Mouse (Mus musculus) kidney, adult 2 months (tissue): ENCODE measurements around the gene Bst1. TPM values are rescaled to one million over a fixed set of nuclear protein-coding genes. Genes with fewer than 3 reads are reported as not detected.

Source experiments
- DNase-seq: peaks from one replicate; pipeline ENCODE4 v3.0.0; 2021
- H3K27ac ChIP-seq: fragments of 200-500 bp; 2 replicates; pipeline ENCODE4 v1.5.1; 2012; ENCODE audit warnings: low read depth, low read length, control low read depth, inconsistent platforms; ENCODE audit not compliant: insufficient read depth
- H3K27me3 ChIP-seq: fragments of 200-500 bp; replicated peaks from 2 replicates; pipeline ENCODE4 v1.6.1; 2012; ENCODE audit warnings: mild to moderate bottlenecking, moderate library complexity, low read length, inconsistent platforms; ENCODE audit not compliant: control insufficient read depth, insufficient read depth
- H3K36me3 ChIP-seq: fragments of 200-500 bp; 2 replicates; pipeline ENCODE4 v1.6.1; 2012; ENCODE audit warnings: mild to moderate bottlenecking, moderate library complexity, low read length, inconsistent platforms; ENCODE audit not compliant: control insufficient read depth, insufficient read depth
- H3K4me1 ChIP-seq: fragments of 200-500 bp; 2 replicates; pipeline ENCODE4 v1.6.1; 2011; ENCODE audit warnings: low read length; ENCODE audit not compliant: control insufficient read depth, insufficient read depth
- H3K4me3 ChIP-seq: fragments of 200-500 bp; 2 replicates; pipeline ENCODE4 v1.5.1; 2011; ENCODE audit warnings: mild to moderate bottlenecking, low read depth, low read length, control low read depth; ENCODE audit not compliant: insufficient read depth
- CTCF ChIP-seq: fragments of 200-500 bp; conservative IDR thresholded peaks from 2 replicates; pipeline ENCODE4 v1.5.1; 2011; ENCODE audit warnings: low read depth, mild to moderate bottlenecking, control low read depth, low read length, moderate library complexity, mixed read lengths; ENCODE audit not compliant: insufficient read depth, insufficient read length
- POLR2A ChIP-seq: fragments of 200-500 bp; IDR thresholded peaks from one replicate; pipeline ENCODE4 v1.6.1; 2011; ENCODE audit warnings: low read depth, low read length, control low read depth
- WGBS: fragments of 180-500 bp; shearing (Covaris S2); methylation state at CpG from one replicate; pipeline ENCODE4 v1.1.7; 2018; 5-methylcytosine and 5-hydroxymethylcytosine counted together
- polyA plus RNA-seq: library from polyadenylated mRNA; depleted of rRNA; stranded (reverse); fragments of >200 nt; gene quantifications from 2 replicates; pipeline ENCODE4 v1.2.3, GENCODE M21; 2012

The Bst1 gene
- polyA plus RNA-seq, 1 experiment, result 11.5 TPM

DNA sequence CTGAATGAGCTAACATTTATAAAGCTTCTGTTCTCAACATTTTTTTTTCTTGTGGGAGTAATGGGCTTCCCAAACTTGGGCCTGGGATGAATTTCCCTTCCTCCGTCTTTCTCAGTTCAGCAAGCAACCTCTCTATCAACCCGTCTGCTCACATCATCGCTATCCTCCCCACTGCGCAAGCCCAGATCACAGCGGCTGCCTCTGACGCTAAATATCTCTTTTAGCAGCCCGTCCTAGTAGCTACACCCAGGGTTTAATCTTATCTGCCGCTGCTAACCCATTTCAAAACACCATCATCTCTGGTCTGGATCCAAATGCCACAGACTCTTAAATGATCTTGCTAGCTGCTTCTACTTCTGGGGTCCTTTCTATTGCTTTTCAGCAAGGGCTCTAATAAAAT, 41.0 kb downstream of the Bst1 start:
- Histone ChIP-seq H3K27ac (no peak overlapping the region), H3K36me3 (no peaks in the 10 kb centered on the region), H3K4me1 (no peaks in the 10 kb centered on the region), H3K27me3 (0 out of 2 replicates have a peak, but pooled peaks cover 1% of the 10 kb centered on the region), H3K4me3 (no peak overlapping the region)
- DNase-seq, result no peak
- WGBS, result 94% methylated on average over 8 of the region's 8 CpGs
- TF ChIP-seq CTCF (no peak), POLR2A (no peak)

DNA sequence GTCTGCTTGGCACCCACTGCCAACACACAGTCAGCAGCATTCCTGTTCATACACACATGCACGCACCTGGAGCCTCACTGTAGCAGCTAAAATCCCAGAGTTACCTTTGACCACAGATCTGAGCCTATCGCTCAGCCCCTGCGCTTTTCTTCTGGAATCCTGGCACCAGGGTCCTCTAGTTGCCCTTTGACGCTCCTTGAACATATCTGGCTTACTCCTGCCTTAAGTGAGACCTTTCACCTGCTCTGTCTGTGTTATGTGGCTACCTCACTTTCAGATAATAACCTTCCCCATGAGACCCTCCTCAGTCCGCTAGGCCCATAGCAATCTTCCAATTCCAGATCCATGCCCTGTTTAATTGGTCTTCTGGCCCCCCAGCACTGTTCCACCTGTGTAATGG, 41.4 kb downstream of the Bst1 start:
- WGBS, result 90% methylated on average over 5 of the region's 5 CpGs
- H3K27ac ChIP-seq, result no peak overlapping the region

DNA sequence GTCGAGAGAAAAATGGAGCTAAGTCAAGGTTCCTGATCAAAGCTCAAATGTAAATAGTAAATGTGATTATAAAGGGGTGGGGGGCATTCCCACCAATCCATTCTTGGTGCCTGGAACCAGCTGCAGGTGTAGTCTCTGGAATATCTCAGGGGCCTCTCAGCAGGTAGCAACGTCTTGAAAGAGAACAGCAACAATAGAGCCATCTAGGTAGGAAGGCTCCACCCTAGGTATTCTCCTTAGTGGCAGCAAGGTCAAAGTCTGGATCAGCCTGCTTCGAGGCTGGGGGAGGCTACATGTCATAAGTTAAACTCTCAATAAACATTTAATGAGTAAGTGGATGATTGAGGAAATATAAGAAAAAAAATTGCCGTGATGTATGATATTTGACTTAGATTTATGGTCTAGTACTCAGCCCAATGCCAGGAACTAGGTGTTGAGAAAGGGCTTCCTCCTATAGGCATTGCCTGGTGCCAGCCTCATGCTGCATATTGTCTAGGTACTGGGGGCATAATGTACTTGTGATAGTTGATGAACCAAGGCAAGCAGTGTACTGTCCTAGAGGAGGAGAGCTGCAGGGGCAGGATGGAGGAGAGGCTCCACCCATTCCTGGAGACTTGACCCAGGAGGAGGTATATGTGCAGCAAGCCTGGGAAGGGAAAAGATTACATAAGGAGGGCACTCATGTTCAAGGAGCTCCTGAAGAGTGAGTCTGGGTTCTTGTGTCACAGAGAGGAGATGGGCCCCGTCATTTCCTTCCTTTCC, 42.2 kb downstream of the Bst1 start:
- TF ChIP-seq CTCF (no peak), POLR2A (no peak)
- DNase-seq, result no peak
- Histone ChIP-seq H3K4me3 (no peak overlapping the region), H3K27me3 (0 out of 2 replicates have a peak, but pooled peaks cover 1% of the 10 kb centered on the region), H3K27ac (no peak overlapping the region), H3K4me1 (no peaks in the 10 kb centered on the region), H3K36me3 (no peaks in the 10 kb centered on the region)
- 59% methylated on average over 5 of the region's 5 CpGs for WGBS

More for the DNA sequence above, 41.4 kb downstream of the Bst1 start:
- Histone ChIP-seq H3K4me3 (no peak overlapping the region), H3K27me3 (0 out of 2 replicates have a peak, but pooled peaks cover 1% of the 10 kb centered on the region), H3K4me1 (no peaks in the 10 kb centered on the region), H3K36me3 (no peaks in the 10 kb centered on the region)
- TF ChIP-seq CTCF, result no peak
- TF ChIP-seq POLR2A, result no peak
- no peak for DNase-seq

DNA sequence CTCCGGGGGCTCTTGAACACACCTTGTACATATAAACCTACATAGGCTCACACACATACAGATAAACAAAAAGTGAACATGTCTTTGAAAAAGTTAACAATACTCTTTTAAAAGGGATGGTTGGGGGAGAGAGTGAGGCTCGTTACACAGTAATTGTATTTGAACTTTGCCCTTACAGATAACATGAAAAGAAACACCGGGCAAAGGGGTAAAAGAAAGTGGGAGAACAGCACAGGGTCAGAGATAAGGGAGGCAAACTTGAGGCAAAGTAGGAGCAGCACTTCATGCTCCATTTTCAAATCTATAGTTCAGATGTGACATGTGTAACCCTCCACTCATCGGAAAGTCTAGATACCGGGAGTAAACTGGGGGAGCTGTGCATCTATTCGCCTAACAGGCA, 45.0 kb downstream of the Bst1 start:
- Histone ChIP-seq H3K27me3 (no peaks in the 10 kb centered on the region), H3K4me1 (no peaks in the 10 kb centered on the region), H3K36me3 (no peaks in the 10 kb centered on the region), H3K27ac (no peak overlapping the region), H3K4me3 (no peak overlapping the region)
- DNase-seq, result no peak
- WGBS, result 77% methylated on average over 6 of the region's 6 CpGs
- TF ChIP-seq CTCF (no peak), POLR2A (no peak)

DNA sequence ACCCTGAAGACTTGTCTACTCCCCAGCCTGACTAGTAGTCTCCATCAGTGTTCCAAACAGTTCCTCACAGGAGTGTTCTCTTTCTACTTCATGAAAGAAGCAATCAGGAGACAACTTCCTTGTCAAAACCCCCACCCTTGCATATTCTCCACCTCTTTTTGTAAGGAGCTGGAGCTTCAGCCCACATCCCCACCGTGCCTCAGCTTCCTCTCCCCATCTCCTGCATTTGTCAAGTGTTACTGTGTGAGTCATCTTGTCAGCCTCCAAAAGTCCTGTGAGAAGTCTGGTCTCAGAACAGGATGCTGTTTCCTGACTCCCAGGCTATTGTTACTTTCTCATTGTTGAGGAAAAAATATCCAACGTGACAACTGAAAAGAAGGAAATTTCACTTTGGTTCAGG, 46.6 kb downstream of the Bst1 start:
- TF ChIP-seq CTCF (no peak), POLR2A (no peak)
- WGBS, result 62% methylated on average over 2 of the region's 2 CpGs
- H3K27ac ChIP-seq, result peak overlapping the region; percentile 52; the same call in 1 of the 2 replicates
- no peak overlapping the region for H3K4me3 ChIP-seq
- no peaks in the 10 kb centered on the region for H3K4me1 ChIP-seq
- H3K36me3 ChIP-seq, result no peaks in the 10 kb centered on the region
- no peaks in the 10 kb centered on the region for H3K27me3 ChIP-seq
- DNase-seq, result peak; percentile 59

DNA sequence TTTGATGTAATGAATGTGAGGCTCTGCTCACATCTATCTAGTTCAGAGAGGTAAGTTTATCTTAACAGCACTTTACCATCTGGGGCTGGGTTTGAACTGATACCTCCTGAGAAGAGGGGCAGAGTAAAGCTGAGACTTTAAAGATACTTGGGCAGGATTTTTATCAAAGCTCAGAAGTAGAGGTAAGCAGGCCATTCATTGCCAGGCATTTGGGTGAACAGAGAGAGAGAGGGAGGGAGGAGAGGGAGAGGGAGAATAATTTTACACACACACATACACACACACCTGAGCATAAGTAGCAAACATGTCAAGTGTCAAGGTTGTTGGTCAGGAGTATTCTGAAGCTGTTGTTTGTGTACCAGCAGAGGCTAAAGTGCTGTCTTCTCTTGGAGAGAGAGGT, 49.6 kb downstream of the Bst1 start, which contains the start of gene Cd38:
Gene Cd38, plus strand, starts transcription at position 301 of the 400 bp plus-strand sequence.
- DNase-seq, result no peak

DNA sequence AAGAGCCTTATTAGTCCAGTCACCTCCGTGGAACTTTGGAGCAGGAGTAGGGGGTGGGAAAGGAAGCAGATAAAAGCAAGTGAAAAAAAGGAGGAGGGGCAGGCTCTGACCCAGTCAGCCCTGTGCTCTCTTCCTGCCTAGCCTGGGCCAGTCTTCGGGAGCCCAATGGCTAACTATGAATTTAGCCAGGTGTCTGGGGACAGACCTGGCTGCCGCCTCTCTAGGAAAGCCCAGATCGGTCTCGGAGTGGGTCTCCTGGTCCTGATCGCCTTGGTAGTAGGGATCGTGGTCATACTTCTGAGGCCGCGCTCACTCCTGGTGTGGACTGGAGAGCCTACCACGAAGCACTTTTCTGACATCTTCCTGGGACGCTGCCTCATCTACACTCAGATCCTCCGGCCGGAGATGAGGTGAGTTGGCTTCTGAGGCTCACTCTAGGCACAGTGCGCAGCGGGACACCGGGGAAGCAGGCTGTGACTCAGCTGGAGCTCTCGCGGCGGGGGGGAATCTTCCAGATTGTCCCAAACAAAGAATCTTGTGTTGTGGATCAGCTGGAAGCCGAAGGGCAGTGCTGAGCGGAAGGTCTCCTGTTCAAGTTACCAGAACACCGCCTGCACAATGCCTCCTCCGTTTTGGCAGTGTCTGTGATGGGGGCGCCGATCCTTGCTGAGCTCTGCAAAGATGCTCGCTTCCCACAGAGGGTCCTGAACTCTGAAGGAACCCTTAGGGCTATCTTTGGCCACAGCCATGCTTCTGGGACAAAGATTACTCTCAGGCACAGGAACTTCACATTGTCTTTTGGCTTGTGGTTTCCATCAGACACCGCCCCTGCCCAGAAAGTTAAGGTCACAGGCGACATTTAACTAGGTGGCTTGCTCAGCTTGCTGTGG, 50.3 kb downstream of the Bst1 start:
- H3K27ac ChIP-seq, result peak overlapping the region; percentile 78
- no peaks in the 10 kb centered on the region for H3K36me3 ChIP-seq
- peak; percentile 46 for DNase-seq
- no peaks in the 10 kb centered on the region for H3K4me1 ChIP-seq
- peak overlapping the region; percentile 61 for H3K4me3 ChIP-seq
- TF ChIP-seq POLR2A (peak; percentile 17), CTCF (no peak)
- no peaks in the 10 kb centered on the region for H3K27me3 ChIP-seq
- 7% methylated on average over 28 of the region's 28 CpGs for WGBS

More for the DNA sequence above, 49.6 kb downstream of the Bst1 start, which contains the start of gene Cd38:
- H3K27me3 ChIP-seq, result no peaks in the 10 kb centered on the region
- peak within 1 kb of the TSS; percentile 61 for H3K4me3 ChIP-seq
- H3K27ac ChIP-seq, result peak within 1 kb of the TSS; percentile 78
- no peaks in the 10 kb centered on the region for H3K36me3 ChIP-seq
- no peaks in the 10 kb centered on the region for H3K4me1 ChIP-seq
- no peak for TF ChIP-seq POLR2A
- no peak for TF ChIP-seq CTCF
